Mouse (Mus musculus): ENCODE measurements around the gene Mgat5. TPM values are rescaled to one million over a fixed set of nuclear protein-coding genes. Genes with fewer than 3 reads are reported as not detected.

The Mgat5 gene
- total RNA-seq, 4 experiments from 2014 or later = 0.44 to 0.99 (median 0.85) TPM

DNA sequence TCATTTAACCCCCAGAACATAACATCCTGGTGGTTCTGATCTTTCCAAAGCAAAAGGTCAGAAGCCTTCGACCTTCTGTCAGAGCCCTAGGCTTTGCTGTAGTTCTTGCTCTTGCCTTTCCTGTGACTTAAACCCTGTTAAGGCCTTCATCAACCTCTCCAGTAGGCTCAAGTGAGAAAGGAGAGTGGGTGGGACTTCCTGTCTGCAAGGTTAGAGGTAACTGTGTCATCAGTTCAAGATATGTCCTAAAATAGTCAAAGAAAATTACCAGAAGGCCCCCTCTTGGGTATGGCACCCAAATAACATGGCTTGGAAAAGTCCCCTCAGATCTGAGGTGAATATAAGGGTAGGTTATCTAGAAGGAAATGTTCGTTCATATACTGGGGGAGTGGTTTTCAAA is 99.5 kb downstream of the Mgat5 start:
- DNase-seq (ENCODE audit: low spot score in 2 of 2) = no peak

DNA sequence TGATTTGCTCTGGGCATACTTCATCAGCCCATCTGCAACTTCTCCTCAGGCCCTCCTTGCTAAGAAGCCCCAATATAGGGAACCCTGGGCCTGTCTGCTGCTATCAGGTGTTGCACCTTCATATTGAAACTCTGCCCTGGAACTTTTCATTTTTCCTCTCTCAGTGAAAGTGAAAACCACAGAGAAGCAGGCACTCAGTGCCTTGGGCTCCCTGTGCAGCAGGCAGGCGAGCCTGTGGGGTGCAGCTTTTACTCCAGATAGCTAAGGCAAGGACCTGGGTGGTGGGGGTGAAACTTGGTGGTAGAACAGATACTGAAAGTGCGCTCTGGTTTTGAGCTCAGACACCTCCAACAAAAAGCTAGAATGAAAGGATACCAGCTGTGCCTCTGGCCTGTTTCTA is 100.8 kb downstream of the Mgat5 start:
- DNase-seq (ENCODE audit: low spot score in 2 of 2) = no peak

DNA sequence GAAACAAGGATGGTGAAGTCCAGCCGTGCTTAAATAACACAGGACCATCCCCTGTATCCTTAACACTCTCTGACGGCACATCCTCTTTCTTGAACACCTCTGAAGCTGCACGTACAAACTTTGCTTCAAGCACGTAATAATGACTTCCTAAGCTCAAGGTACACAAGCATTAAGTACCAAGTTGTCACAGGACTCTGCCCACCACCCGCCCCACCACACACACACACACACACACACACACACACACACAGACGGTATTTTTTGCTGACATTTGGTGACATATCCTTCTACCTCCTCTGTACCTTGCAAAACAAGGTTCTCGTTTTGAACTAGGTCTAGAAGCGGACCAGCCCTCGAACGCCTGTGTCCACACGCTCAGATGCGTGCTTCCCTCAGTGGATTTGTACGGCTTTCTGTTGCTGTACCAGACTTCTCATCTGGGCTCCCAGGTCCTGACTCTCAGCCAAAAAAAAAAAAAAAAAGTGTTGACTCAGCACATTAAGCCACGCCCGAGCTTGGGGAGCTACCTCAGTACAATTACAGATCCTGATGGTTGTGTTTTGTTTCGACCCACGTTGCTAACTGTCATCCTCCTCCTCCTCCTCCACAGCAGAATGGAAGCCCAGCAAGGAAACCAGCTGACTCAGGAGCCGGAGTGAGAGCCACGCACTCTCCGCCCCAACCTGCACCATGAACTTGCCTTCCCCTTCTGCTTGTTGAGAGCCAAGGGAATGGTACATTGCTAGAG is 101.4 kb downstream of the Mgat5 start:
- no peak for DNase-seq (ENCODE audit: low spot score in 2 of 2)

DNA sequence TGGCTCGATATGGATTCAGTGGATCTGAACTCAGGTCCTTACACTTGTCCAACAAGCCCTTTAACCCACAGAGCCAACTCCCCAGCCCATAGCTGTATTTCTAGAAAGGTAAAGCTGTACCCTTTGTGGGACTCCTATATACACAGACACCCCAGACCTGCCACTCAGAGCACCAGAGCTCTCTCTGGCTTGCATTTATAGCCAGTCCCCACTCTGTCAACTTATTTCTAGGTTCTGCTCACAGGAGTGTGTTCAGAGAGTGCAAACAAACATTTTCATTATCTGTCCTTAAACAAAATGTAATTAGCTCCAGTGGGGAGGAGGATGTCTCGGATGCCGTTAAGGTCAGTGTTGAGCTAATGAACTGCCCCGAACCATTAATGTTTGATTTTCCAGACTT is 102.5 kb downstream of the Mgat5 start:
- no peak for DNase-seq (ENCODE audit: low spot score in 2 of 2)

DNA sequence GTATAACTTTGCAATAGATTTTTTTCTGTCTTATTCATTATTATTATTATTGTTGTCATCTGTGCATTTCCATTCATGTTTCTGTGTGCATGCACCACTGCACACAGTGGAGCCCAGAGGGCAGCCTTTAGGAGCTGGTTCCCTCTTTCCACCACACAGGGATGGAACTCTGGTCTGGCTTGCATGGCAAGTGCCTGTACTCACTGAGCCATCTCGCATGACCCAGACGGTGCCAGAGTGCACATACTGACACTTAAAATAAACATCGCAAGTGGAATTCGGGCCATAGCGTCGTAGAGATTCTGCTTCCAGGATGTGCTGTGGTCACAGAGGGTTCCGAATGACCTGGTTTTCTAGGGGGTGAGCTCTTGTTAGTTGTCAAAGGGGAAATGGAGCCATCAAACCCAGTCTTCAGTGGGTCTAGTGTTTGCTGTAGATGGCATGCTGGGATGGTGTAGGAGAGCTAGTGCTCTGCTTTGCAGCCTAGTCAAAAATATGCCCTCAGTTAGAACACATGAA is 103.5 kb downstream of the Mgat5 start:
- DNase-seq (ENCODE audit: low spot score in 2 of 2) = peak; percentile 15 to 24

DNA sequence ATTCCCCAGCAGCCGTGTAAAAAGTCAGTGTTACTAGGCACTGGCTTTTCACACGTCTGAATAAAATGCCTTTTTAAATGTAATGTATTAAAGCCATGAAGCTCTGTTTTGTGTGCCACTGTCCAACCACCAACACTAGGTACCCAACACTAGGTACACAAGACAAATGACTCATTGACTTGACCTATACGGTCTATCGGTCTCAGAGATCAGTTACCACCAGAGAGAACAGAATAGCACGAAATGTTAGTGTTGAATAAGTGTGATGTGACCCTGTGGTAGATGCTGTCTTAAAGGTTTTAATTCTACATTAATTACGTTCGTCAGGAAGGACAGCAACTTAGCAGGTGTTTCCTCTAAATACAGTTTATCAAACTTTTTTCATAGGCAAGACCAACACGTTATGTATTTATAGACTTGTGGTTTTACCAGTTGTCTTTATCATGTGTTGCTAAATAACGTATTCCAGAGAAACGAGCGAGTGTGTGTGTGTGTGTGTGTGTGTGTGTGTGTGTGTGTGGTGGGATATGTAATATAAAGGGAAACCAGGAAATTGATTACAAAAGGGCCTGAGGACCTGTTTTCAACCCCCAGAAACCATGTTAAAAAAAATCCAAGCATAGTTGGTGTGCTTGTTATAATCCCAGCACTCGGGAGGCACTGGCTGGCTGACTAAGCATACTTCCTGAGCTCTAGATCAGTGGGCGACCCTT is 104.3 kb downstream of the Mgat5 start:
- no peak for DNase-seq (ENCODE audit: low spot score in 2 of 2)

DNA sequence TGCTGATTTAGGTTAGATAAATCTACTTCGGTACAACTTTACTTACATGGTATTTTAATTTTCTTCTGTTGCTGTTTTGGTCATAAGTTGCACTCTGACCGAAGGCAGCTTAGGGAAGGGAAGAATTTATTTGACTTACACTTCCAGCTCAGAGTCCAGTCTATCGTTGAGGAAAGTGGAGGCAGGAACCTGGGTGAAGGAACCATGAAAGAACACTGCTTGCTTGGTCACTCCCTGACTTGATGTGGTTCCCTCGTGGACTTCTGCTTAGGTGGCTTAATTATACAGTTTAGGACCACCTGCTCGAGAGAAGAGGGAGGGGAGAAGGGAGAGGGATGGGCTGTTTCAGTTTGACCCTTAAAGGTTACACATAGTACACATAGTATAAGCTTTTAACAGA is 105.2 kb downstream of the Mgat5 start:
- no peak for DNase-seq (ENCODE audit: low spot score in 2 of 2)

DNA sequence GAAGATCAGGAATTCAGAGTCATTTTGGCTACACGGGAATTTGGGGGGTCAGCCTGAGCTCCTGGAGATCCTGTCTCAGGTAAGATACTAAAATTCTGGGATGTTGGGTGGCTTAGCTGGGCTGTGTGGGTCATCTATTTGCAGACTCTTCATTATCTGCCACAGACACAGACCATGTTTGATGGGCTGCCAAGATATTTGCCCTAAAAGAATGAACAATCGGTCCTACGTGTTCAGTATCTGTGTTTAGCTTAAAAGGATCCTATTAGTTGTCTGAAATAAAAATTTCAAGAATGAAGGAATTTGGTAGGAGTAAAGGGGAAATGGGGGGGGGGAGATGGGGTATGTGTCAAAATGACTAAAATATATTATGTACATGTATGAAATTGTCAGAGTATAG is 105.9 kb downstream of the Mgat5 start:
- no peak for DNase-seq (ENCODE audit: low spot score in 2 of 2)

DNA sequence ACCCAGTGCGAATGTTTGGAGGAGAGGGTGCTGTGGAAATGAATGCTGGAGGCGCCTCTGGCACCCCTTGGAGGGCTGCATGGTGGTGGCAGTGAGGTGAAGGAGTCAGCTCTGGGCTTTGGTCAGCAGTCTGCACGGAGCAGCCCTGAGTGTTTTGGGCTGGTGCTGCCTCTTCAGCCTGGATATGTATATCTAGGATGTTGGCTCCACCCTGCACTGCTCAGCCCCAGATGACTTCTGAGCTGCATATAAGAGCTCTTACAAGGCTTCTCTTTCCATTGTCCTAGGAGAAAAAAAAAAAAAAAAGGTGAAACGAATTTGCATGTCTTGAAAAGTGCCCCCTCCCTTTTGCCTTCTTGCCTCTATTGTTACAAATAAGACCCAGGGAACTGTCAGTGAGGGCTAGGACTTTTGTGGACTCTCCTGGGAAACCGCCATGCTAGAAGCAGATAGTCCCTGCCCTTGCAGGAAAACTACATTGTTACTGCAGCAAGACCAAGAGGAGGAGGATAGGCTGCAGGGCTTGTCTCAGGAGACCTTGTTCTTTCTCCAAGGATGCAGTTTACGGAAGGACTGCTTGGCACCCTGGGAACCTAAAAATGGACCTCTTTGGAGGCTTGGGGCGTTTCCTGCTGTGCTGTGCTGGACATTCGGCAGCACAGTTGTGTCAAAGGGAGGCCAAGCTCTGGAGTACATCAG is 109.0 kb downstream of the Mgat5 start:
- DNase-seq (ENCODE audit: low spot score in 2 of 2) = no peak

DNA sequence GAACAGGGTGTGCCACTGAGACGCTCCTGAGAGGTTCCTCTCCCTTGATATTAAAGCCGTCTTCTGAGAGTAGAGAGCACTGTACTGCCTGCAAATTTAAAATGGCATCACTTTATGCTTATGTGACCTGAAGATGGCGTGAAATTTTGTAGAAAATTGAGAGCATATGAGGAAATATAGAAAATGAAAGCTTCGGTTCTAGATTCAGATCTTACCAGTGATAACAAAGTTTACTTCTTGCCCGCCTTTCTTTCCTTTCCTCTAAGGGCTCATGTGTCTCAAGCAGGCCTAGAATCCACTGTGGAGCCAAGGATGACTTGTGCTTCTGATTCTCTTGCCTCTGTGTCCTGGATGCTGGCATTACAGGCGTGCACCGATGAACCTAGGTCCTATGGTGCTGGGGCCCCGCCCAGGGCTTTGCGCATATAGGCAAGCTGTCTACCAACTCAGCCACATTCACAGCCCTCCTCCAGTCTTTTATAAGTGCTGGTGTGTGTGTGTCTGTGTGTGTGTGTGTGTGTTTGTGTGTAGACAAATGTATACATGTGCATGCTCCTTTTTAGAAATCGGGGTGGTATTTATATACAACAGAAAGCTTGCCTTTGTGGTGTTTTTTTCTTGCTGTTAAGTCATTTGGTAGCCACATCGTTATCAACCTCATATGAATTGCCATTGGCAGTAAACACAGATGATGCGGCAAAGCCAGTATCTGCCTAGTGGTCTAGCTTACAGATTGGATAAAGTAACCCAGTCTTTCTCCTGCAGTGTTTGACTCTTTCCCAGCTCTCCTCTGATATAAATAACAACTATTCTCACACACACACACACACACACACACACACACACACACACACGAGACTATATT is 111.2 kb downstream of the Mgat5 start:
- DNase-seq (ENCODE audit: low spot score in 2 of 2) = no peak

DNA sequence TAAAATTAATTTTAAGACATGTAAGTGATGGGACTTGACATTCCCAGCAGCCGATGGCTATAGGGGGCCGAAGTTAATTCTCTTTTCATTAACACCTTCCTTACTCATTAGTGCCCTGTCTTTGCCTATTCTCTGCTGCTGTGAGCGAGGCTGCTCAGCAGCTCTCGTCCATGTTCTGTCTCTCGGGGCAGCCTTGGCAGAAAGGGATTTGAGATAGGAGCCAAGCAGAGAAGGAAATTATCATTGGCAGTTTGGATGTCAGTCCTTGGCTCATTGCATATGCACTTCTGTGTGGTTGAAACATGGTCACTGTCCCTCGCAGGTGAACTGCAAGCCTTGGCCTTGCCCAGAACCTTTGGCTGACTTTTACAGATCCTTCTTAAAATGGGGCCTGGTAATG is 111.8 kb downstream of the Mgat5 start:
- no peak for DNase-seq (ENCODE audit: low spot score in 2 of 2)

DNA sequence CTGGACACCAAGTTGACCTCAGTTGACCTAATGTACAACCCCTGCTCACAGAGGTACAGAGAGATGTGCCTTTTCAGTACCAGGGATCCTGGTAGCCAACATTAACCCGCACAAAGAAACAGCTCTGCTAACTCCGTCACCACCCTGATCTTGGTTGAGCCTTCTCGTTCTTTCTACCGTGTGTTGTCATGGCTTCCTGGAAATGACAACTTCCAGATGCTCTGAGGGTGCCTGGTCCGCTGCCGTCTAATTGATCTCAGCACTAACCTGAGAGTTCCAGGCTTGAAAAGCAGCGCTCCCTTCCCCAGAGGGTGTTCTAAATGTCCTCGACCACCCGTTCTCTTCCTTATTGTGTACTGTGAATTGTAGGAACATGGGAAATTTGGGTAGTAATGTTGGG is 112.7 kb downstream of the Mgat5 start:
- DNase-seq (ENCODE audit: low spot score in 2 of 2) = no peak

DNA sequence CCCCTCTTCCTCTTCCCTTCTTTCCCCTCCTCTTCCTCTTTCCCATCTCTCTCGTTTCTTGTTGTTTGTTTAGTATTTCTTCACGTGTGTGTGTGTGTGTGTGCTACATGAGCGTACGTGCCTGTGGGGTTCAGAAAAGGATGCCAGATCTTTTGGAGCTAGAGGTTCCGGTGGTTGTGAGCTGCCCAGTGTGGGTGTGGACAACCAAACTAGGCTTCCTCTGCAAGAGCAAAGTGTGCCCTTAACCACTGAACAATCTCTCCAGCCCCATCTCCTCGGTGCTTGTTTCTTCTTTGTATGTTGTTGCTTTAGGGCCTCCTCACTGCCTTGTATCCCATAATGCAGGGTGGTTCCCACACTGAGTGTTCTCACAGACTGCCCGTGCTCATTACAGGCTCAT is 113.7 kb downstream of the Mgat5 start:
- DNase-seq (ENCODE audit: low spot score in 2 of 2) = no peak

DNA sequence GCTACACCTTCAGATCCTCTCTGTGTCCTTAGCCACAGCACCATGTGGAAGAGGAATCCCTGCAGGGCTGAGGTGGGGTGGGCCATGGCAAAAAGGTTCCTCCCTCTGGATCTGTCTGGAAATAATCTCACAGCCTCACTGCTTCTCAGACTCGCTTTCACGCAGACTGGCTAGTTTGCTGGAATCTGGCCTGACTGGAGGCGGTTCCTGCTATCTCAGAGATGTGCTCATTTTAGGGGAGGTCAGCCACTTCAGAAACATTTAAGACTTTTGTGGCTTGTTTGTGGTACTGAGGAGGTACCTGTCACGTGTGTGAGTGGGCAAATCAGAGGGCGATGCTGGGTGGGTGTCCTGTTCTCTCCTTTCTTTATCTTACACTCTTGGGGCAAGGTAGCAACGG is 115.0 kb downstream of the Mgat5 start:
- DNase-seq (ENCODE audit: low spot score in 2 of 2) = no peak

DNA sequence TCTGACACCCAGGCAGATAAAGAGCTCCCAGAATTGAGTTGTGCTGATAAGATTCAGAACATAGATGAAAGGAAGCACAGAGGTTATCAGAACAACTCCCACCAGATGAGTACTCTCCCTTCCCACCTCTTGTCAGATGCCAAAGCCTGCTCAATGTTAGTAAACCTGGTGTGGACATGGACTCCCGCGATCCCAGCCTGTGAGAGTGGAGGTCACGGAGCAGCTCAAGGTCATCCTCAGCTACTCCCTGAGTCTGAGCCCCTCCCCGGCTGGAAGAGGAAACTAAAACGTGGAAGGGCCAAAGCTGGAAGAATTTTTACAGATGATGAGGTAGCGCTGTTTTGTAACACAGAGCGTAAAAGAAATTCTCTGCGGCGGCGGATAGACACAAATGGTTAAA is 116.1 kb downstream of the Mgat5 start:
- no peak for DNase-seq (ENCODE audit: low spot score in 2 of 2)

DNA sequence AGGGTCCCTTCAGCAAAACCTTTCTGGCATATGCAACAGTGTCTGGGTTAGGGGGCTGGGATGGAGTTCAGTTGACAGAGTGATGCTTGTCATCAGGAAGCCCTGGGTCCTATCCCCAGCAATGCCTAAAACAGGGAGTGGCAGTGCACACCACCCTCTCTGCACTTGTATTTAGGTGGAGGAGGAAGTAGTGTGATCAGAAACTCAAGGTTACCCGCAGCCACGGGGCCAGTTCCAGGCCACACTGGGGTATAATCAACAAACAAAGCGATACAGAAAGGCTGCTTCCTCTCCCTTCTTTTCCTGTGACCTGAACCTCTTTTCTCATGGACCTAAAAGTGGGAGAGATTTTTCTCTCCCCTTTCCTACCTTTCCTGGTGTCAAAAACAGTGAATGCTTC is 116.8 kb downstream of the Mgat5 start:
- DNase-seq (ENCODE audit: low spot score in 2 of 2) = no peak

DNA sequence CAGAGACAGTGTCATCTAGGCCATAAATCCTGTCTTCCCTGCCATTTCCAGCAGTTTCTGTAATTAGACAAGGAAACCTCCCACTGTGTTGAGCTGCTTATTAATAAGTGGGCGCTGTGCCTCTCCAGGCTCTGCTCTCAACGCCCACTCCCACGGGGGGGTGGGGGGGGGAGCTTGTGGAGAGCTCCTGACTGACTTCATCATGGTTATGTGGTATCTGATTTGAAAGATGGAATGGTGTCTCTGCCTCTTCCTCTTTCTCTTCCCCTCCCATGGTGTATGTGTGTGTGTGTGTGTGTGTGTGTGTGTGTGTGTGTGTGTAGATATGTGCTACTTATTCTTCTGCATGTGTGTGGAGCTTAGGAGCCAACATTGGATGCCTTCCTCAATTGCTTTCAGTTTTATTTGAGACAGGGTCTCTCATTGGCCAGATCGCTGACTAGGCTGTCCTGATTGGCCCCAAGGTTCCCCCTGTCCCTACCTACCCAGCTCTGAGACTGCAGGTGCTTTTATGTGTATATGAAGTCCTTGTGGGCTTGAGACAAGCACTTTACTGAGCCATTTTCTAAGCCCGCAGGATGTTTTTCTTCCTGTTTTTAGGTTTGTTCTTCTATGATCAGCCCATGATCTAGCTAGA is 117.5 kb downstream of the Mgat5 start:
- no peak for DNase-seq (ENCODE audit: low spot score in 2 of 2)

DNA sequence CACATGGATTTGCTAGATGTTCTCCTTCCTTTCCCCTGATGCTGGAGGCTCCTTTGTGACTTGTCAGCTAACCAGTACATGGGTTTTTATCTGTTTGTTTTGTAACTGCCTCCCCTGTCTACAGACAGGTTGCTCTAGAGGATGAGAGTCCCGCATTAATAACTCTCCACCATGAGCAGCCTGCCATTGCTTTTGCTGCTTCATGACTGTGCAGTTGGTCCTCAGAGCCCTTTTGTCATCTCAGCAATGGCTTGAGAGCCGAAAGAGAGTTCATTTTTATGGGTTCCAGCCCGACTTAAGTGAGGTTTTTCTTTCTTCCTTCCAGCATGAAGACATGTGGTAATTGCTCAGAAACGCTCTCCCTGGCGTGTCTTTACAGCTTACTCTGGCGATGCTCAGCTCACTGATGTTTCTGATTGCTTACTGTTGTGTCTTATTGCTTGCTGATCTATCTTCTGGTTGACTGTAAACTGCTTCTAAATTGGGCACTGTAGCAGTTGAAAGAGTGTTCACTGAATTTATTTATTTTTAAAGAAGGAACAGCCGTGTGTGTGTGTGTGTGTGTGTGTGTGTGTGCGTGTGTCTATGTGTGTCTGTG is 120.9 kb downstream of the Mgat5 start:
- no peak for DNase-seq (ENCODE audit: low spot score in 2 of 2)

DNA sequence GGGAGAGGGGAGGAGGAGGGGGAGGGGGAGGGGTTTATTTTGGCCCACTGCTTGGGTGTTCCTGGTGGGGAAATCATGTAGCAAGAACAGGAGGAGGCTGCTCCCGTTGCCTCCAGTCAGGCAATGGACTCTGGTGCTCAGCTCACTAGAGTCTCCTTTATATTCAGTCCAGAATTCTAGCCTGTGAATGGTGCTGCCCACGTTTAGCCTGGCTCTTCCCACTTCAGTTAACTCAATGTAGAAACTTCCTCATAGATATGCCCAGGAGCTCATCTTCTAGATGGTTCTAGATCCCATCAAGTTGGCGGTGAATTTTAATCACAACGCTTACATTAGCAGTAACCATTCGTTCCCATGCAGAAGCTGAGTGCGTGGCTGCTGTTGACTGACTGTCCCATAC is 123.0 kb downstream of the Mgat5 start:
- DNase-seq (ENCODE audit: low spot score in 2 of 2) = no peak

DNA sequence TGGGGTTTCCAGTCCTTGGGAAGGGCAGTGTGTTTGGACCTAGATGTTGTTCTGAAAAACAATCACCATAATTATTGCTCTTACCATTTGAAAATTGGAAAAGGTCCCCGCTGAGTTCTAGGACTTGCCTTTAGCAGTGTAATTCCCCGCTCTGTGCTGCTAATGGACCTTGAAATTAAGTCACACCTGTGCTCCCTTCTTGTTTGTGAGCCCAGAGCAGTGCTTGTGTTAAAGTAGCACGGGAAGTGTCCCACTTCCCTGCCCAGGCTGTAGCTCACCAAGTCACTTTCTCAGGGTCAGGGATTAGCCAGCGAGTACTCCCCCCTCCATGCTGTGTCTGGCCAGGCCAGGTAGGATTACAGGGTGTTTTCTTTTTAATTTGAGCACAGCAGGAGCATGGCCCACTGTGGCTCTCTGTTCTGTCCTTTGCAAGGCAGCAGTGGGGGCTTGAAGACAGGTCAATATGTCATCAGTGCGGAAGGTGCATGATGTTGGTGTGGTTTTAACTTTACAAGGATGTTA is 123.6 kb downstream of the Mgat5 start:
- DNase-seq (ENCODE audit: low spot score in 2 of 2) = no peak

Data from gastrocnemius, adult 8-10 months (tissue).